9 mouse cellular contexts compared by ENCODE assay signal in genomic region chr5:111582004-111582403, GRCm38 (mm10).
A peak's percentile ranks its signal among the peaks of the same experiment; 100 is the strongest.
DNase-seq lines count a peak whose midpoint lies in the region; ATAC-seq and TF ChIP-seq lines count a peak whose summit lies in the region.
"Had no signal": no experiment of that assay in that cellular context is flagged by ENCODE, and none has a peak within 500 bp of the region (broad histone marks: within the 10 kb centered on the region; RNA-seq: fewer than 3 reads in every experiment).

No protein-coding gene starts in this region.

- peaks cover 23% of the 10 kb centered on the region for H3K4me1 ChIP-seq in lung, embryonic 14.5 days (ENCODE audit: insufficient read depth)
- H3K4me1 ChIP-seq in lung, adult 2 months (ENCODE audit: control insufficient read depth, insufficient read depth, low read length) = 0 out of 2 replicates have a peak, but pooled peaks cover 2% of the 10 kb centered on the region
- peaks cover 52% of the 10 kb centered on the region for H3K4me1 ChIP-seq in forebrain, embryonic 14.5 days (ENCODE audit: control insufficient read depth, insufficient read depth, low read length)

- H3K9me3 ChIP-seq in lung, embryonic 14.5 days (ENCODE audit: low read depth, low read length) = no peaks in the 10 kb centered on the region
- H3K9me3 ChIP-seq in forebrain, embryonic 14.5 days (replicated peaks; ENCODE audit: control insufficient read depth, low read length) = no peaks in the 10 kb centered on the region

- 32% methylated on average over 9 of the region's 9 CpGs for WGBS in lung, embryonic 14.5 days
- WGBS in lung, adult 2 months = 41% methylated on average over 9 of the region's 9 CpGs
- 6% methylated on average over 9 of the region's 9 CpGs for WGBS in forebrain, embryonic 14.5 days

- no peak overlapping the region; the same call in 1 of the 2 replicates for H3K4me3 ChIP-seq in lung, embryonic 14.5 days (ENCODE audit: low read depth, low read length)
- H3K4me3 ChIP-seq in lung, adult 2 months (replicated peaks; ENCODE audit: extremely low read depth, low read depth, low read length) = no peak overlapping the region
- peak overlapping the region; percentile 19 for H3K4me3 ChIP-seq in forebrain, embryonic 14.5 days (ENCODE audit: low read depth, low read length)

- no peak for DNase-seq in lung, embryonic 14.5 days
- DNase-seq in lung, adult 2 months = no peak
- no peak for DNase-seq in forebrain, embryonic 14.5 days (ENCODE audit: low spot score)
- DNase-seq in layer of hippocampus, postnatal 14 days (ENCODE audit: low spot score in 2 of 2) = peak; percentile 39 to 49
- peak; percentile 40 for DNase-seq in right cerebral cortex, postnatal 25 days
- DNase-seq in urinary bladder, postnatal 10 days (ENCODE audit: low spot score) = no peak
- no peak for DNase-seq in cerebellum, adult 9-11 months

- H3K4me2 ChIP-seq in lung, embryonic 14.5 days = peak overlapping the region; percentile 57
- H3K4me2 ChIP-seq in forebrain, embryonic 14.5 days (ENCODE audit: low read length) = peak overlapping the region; percentile 59

- no peaks in the 10 kb centered on the region for H3K36me3 ChIP-seq in lung, embryonic 14.5 days (ENCODE audit: insufficient read depth)
- H3K36me3 ChIP-seq in forebrain, embryonic 14.5 days (ENCODE audit: control insufficient read depth, insufficient read depth, low read length) = no peaks in the 10 kb centered on the region

- peak overlapping the region; percentile 29; the same call in 1 of the 2 replicates for H3K9ac ChIP-seq in lung, embryonic 14.5 days
- H3K9ac ChIP-seq in forebrain, embryonic 14.5 days (ENCODE audit: low read length) = peak overlapping the region; percentile 49

- peak; percentile 30; the same call in 1 of the 2 replicates for TF ChIP-seq CTCF in lung, embryonic 14.5 days (IDR thresholded peaks at IDR 0.05; ENCODE audit: low read depth)
- no peak for TF ChIP-seq CTCF in lung, adult 2 months (IDR thresholded peaks at IDR 0.05; ENCODE audit: insufficient read depth, low read length)

- no peak overlapping the region for H3K27ac ChIP-seq in lung, embryonic 14.5 days (ENCODE audit: low read depth)
- H3K27ac ChIP-seq in forebrain, embryonic 14.5 days (ENCODE audit: low read depth, low read length) = peak overlapping the region; percentile 82

- no peak for TF ChIP-seq POLR2A in lung, adult 2 months (IDR thresholded peaks at IDR 0.05; ENCODE audit: borderline replicate concordance, extremely low read depth, low read depth, low read length)

- no peaks in the 10 kb centered on the region for H3K27me3 ChIP-seq in lung, embryonic 14.5 days (ENCODE audit: insufficient read depth, low read length)
- H3K27me3 ChIP-seq in forebrain, embryonic 14.5 days (replicated peaks; ENCODE audit: control insufficient read depth, insufficient read depth, low read length) = no peaks in the 10 kb centered on the region

- no peak for ATAC-seq in lung, embryonic 14.5 days (ENCODE audit: insufficient read depth)
- ATAC-seq in forebrain, embryonic 14.5 days = peak; percentile 13
- no peak for ATAC-seq in cerebellum, adult (ENCODE audit: insufficient number of reproducible peaks, low FRiP score, low TSS enrichment)
- ATAC-seq: Patski had no signal

Comparison
In these comparisons a context has a peak if more than half of its experiments do, and no peak if none do; other contexts are left out.
1. DNase-seq: peak in layer of hippocampus, postnatal 14 days (2 of 2) and right cerebral cortex, postnatal 25 days (single experiment); none in lung, embryonic 14.5 days (single experiment), lung, adult 2 months (single experiment), forebrain, embryonic 14.5 days (single experiment), urinary bladder, postnatal 10 days (single experiment) and cerebellum, adult 9-11 months (single experiment).